Mouse (Mus musculus) gastrocnemius, postnatal 25 days (tissue): ENCODE results near the gene Phf12. TPM values are rescaled to one million over a fixed set of nuclear protein-coding genes. Genes with fewer than 3 reads are reported as not detected.

ENCODE experiments used
- DNase-seq: peaks from one replicate; pipeline ENCODE4 v3.0.0; 2022
- microRNA-seq, 2 experiments: library from miRNA; unstranded; fragments of <30 nt; microRNA quantifications; one replicate each; pipeline ENCODE4 v1.2.0; 2021; ENCODE audit warnings: borderline replicate concordance in 2 of 2
- total RNA-seq, 2 experiments: library from RNA; stranded (reverse); gene quantifications; 1 replicate in 1 of 2; 2 replicates in 1 of 2; pipeline ENCODE4 v1.2.3; 2021

The Phf12 gene
- total RNA-seq, 2 experiments from 2014 or later, result 14.2 to 18.2 TPM

DNA sequence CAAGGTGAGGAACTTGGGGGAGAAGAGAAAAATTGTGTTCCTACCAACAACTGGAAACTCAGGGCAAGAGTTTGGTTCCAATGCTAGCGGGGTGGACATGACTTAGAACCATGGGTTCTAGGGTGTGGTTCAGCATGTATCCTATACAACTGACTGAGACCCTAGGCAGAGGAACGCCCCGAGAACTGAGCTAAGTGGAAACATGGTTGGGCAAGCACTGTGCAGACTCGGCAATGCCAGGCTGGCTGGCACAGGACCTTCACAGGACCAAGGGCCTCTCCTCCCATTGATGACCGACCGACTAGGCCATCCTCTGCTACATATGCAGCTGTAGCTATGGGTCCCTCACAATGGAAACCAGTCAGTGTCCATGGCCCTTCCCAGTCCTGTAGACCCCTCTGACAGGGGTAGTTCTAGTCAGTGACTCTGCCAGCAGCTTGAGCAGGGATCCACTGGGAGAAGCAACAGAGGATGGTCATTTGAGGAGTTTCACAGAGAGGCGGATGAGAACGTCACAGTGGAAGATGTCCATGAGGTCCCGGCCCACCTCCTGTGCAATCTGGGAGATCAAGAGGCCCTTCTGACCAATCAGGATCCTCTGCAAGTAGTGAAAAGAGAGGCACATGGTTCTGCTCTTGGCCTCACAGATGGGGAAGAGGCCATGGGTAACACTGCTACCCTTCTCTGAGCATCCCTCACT is 91.2 kb downstream of the Phf12 start:
- DNase-seq, result no peak

DNA sequence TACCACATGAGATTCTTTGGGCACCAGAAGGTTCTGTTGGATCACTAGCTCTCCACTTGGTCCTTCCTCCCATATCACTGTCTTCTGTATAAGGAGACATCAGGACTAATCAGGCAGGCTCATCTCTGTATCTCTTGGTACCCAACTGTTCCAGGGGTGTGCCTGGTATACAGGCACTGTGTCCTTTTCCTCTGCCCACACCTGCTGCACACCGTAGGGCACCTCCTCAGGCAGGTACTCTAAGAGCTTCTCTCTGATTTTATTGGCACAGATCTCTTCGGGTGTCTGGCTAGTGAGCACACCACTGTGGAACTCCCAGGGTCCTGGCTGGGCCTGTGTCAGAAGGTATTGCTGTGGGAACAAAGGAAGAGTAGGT is 91.7 kb downstream of the Phf12 start:
- no peak for DNase-seq

DNA sequence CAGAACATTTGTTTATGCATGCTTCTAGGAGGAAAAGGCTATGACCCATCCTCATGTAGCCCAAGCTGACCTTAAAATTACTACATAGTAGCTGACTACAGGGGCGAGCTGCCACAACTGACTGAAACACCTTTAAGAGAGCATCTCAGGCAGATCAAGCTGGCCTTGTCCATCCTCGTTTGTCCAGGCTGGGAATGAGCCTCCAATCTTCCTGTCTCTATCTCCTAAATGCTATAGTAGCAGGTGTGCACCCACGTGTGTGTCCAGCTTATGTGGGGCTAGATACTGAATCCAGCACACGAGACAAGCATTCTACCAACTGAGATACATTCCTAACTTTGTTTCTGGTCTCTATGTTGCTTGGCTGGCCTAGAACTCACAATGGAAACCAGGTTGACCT is 92.1 kb downstream of the Phf12 start:
- no peak for DNase-seq

Small RNAs within 50 kb of the gene (microRNA-seq; reads per million reads assigned to microRNA genes)
- gene Mir144 (98.7 to 164 reads per million in 2 experiments), gene Mir451a (0 reads per million in 2 experiments), gene Mir451b (0 reads per million in 2 experiments)

Other genes with a start within 250 kb of the Phf12 start
- 100 to 1,000 TPM; 329 to 377 TPM for gene Myo18a, start 219.5 kb upstream of the Phf12 start, total RNA-seq
- gene Gm10277, start 195.0 kb upstream of the Phf12 start, total RNA-seq, result not detected
- under 1 TPM in 1 of 2 experiments, not detected in 1; 0.16 TPM for gene Pipox, start 88.7 kb upstream of the Phf12 start, total RNA-seq
- under 1 TPM in 1 of 2 experiments, not detected in 1; 0.16 TPM for gene Sez6, start 52.0 kb upstream of the Phf12 start, total RNA-seq
- 1 to 10 TPM in 1 of 2 experiments, under 1 TPM in 1; 0.59 to 1.1 TPM for gene Dhrs13, start 49.5 kb downstream of the Phf12 start, total RNA-seq
- gene Flot2, start 55.2 kb downstream of the Phf12 start, total RNA-seq, result 10 to 100 TPM; 54.8 to 55.7 TPM
- gene Eral1, start 97.6 kb downstream of the Phf12 start, total RNA-seq, result 10 to 100 TPM; 19.3 to 20.6 TPM
- 1 to 10 TPM; 5.4 to 5.8 TPM for gene Fam222b, start 111.9 kb downstream of the Phf12 start, total RNA-seq
- gene Traf4, start 182.8 kb downstream of the Phf12 start, total RNA-seq, result 1 to 10 TPM; 2.9 to 4.0 TPM
- gene Nek8, start 193.9 kb downstream of the Phf12 start, total RNA-seq, result 1 to 10 TPM in 1 of 2 experiments, under 1 TPM in 1; 0.99 to 1.2 TPM
- 1 to 10 TPM; 1.9 to 2.4 TPM for gene Tlcd1, start 194.0 kb downstream of the Phf12 start, total RNA-seq
- gene Rpl23a, start 200.8 kb downstream of the Phf12 start, total RNA-seq, result 100 to 1,000 TPM; 715 to 745 TPM
- gene Rab34, start 205.7 kb downstream of the Phf12 start, total RNA-seq, result 1 to 10 TPM; 5.0 to 7.3 TPM
- gene Proca1, start 210.6 kb downstream of the Phf12 start, total RNA-seq, result 1 to 10 TPM in 1 of 2 experiments, under 1 TPM in 1; 0.28 to 1.3 TPM